Mouse (Mus musculus) hindbrain, postnatal 0 days (tissue): ENCODE results near the gene Olfr56. TPM values are rescaled to one million over a fixed set of nuclear protein-coding genes. Genes with fewer than 3 reads are reported as not detected.

Source experiments
- ATAC-seq: fragments of 200-750 bp; cut with Nextera tagmentation; 2 replicates; pipeline ENCODE4 v1.8.0; 2017; ENCODE audit warnings: mild to moderate bottlenecking, moderate TSS enrichment, moderate library complexity
- DNase-seq: peaks from one replicate; pipeline ENCODE4 v3.0.0-alpha.2; 2015; ENCODE audit warnings: low spot score
- H3K27ac ChIP-seq: fragments of 300-500 bp; sonication (generic); 2 replicates; pipeline ENCODE4 v1.5.1; 2014; ENCODE audit warnings: mild to moderate bottlenecking
- H3K27me3 ChIP-seq: fragments of 300-500 bp; sonication (generic); 2 replicates; pipeline ENCODE4 v1.6.1; 2014; ENCODE audit warnings: low read length, mixed read lengths; ENCODE audit not compliant: insufficient read depth
- H3K36me3 ChIP-seq: fragments of 300-500 bp; sonication (generic); 2 replicates; pipeline ENCODE4 v1.6.1; 2014; ENCODE audit warnings: low read length, mixed read lengths; ENCODE audit not compliant: insufficient read depth
- H3K4me1 ChIP-seq: fragments of 300-500 bp; sonication (generic); 2 replicates; pipeline ENCODE4 v1.6.1; 2014; ENCODE audit warnings: antibody characterized with exemption, low read length, mixed read lengths; ENCODE audit not compliant: insufficient read depth
- H3K4me2 ChIP-seq: fragments of 300-500 bp; sonication (generic); 2 replicates; pipeline ENCODE4 v1.6.1; 2014; ENCODE audit warnings: low read depth, mild to moderate bottlenecking, low read length, moderate library complexity, mixed read lengths
- H3K4me3 ChIP-seq: fragments of 300-500 bp; sonication (generic); 2 replicates; pipeline ENCODE4 v1.5.1; 2014; ENCODE audit warnings: low read length
- H3K9ac ChIP-seq: fragments of 300-500 bp; sonication (generic); replicated peaks from 2 replicates; pipeline ENCODE4 v1.6.1; 2014; ENCODE audit warnings: mild to moderate bottlenecking, low read length, moderate library complexity, mixed read lengths
- H3K9me3 ChIP-seq: fragments of 300-500 bp; sonication (generic); 2 replicates; pipeline ENCODE4 v1.6.1; 2016; ENCODE audit warnings: low read length, mixed read lengths
- CTCF ChIP-seq: IDR thresholded peaks from 2 replicates; pipeline ENCODE4 v1.5.1; 2016; ENCODE audit warnings: antibody characterized with exemption, control low read depth, low read depth
- WGBS: fragments of 180-500 bp; shearing (Covaris S2); extraction: QIAGEN DNeasy Blood & Tissue Kit; methylation state at CpG from one replicate; pipeline ENCODE4 v1.1.7; 2014; 5-methylcytosine and 5-hydroxymethylcytosine counted together
- polyA plus RNA-seq: library from polyadenylated mRNA; unstranded; fragments of >200 nt; fragmentation: Nextera tagmentation; extraction: Ambion mirVana; gene quantifications from 2 replicates; pipeline ENCODE4 v1.2.1, GENCODE M21; 2015
- total RNA-seq: library from RNA; depleted of rRNA; stranded (reverse); fragments of >200 nt; gene quantifications from 2 replicates; pipeline ENCODE4 v1.2.3, GENCODE M21; 2014

The Olfr56 gene
- total and polyA plus RNA-seq, 2 experiments from 2014 or later = 0.16 TPM; not detected in 1

- no peak overlapping the region for H3K4me3 ChIP-seq
- no peak for DNase-seq
- ATAC-seq = no peak
- no peaks in the 10 kb centered on the region for H3K36me3 ChIP-seq
- TF ChIP-seq CTCF = no peak
- no peaks in the 10 kb centered on the region for H3K4me1 ChIP-seq
- no peaks in the 10 kb centered on the region for H3K9me3 ChIP-seq
- H3K27ac ChIP-seq = no peak overlapping the region
- 77% methylated on average over 1 of the region's 1 CpGs for WGBS
- H3K27me3 ChIP-seq = no peaks in the 10 kb centered on the region
- H3K4me2 ChIP-seq = no peak overlapping the region
- no peak overlapping the region for H3K9ac ChIP-seq
These were observed 105.7 kb downstream of the Olfr56 start for GRCm38 (mm10) chr11:49084385-49084784.

DNA sequence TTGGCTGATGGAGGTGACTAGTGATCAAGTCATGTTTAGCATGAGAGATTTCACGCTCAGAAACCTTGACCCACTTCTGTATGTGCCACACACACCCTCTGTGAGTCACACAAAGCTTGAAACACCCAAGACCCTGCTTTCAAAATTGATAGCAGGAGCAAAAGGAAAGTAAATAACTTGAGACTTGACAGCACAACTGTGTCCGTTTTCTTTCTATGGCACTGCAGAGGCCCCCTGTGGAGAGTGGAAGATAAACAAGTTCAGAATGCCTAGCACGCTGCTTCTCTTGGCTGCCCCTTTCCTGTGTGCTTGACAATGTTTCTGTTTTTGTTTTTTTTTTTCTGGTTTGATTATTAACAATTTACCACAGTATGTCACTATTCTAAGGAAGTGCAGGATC is 106.2 kb downstream of the Olfr56 start:
- Histone ChIP-seq H3K9me3 (no peaks in the 10 kb centered on the region), H3K4me1 (no peaks in the 10 kb centered on the region), H3K4me2 (no peak overlapping the region), H3K9ac (no peak overlapping the region), H3K27ac (no peak overlapping the region), H3K36me3 (no peaks in the 10 kb centered on the region), H3K4me3 (no peak overlapping the region), H3K27me3 (no peaks in the 10 kb centered on the region)
- ATAC-seq = no peak
- DNase-seq = peak; percentile 34
- WGBS = 35% methylated on average over 3 of the region's 3 CpGs
- TF ChIP-seq CTCF = peak; percentile 23; the same call in 1 of the 2 replicates

GRCm38 (mm10) chr11:49086858-49087361 is 108.2 kb downstream of the Olfr56 start:
- no peak overlapping the region for H3K4me3 ChIP-seq
- H3K27me3 ChIP-seq = no peaks in the 10 kb centered on the region
- 85% methylated on average over 6 of the region's 6 CpGs for WGBS
- DNase-seq (no peak), ATAC-seq (no peak)
- no peak for TF ChIP-seq CTCF
- H3K4me2 ChIP-seq = no peak overlapping the region
- no peaks in the 10 kb centered on the region for H3K4me1 ChIP-seq
- H3K27ac ChIP-seq = no peak overlapping the region
- no peaks in the 10 kb centered on the region for H3K9me3 ChIP-seq
- no peak overlapping the region for H3K9ac ChIP-seq
- H3K36me3 ChIP-seq = no peaks in the 10 kb centered on the region

DNA sequence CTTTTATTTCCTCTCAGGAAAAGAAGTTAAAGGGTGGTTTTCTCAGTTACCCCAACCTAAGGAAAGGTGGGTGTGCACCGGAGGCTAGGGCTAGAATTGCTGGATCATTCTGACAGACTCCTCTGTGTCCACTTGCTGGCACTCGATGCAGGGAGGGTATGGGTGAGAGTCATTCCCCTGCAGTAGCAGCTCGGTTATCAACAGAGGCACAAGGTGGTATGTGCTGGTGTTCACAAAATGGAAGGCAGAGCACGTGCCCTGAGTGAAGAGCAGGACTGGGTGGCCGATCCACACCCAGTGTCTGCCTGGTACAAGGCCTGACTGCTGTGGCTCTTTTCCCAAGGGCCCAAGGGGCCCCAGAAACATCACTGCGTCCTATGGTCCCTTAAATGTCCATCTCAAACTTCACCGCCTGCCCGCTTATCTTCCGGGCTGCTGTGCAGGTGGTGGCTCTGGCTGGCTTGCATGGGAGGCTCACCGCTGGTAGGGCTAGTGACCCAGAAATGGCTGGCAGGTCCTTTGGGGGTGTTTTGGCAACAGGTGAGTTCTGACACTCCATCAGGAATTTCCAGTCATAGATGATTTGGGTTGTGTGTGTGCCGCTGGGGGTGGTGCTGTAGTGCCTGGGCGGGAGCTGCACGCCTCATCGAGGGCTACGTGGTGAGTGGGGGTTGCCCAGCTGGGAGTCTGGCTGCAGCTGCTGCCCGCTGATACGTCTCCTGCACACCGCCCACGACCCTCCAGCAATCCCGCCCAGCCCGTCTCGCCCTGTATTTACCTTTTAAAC is 109.3 kb downstream of the Olfr56 start:
- TF ChIP-seq CTCF = no peak
- 36% methylated on average over 22 of the region's 22 CpGs for WGBS
- no peaks in the 10 kb centered on the region for H3K36me3 ChIP-seq
- H3K4me2 ChIP-seq = 0 out of 2 replicates have a peak overlapping the region, but pooled peaks have one; percentile 30
- H3K27ac ChIP-seq = no peak overlapping the region
- no peaks in the 10 kb centered on the region for H3K27me3 ChIP-seq
- ATAC-seq (no peak), DNase-seq (no peak)
- H3K9ac ChIP-seq = no peak overlapping the region
- H3K4me3 ChIP-seq = no peak overlapping the region
- H3K4me1 ChIP-seq = no peaks in the 10 kb centered on the region
- H3K9me3 ChIP-seq = no peaks in the 10 kb centered on the region

GRCm38 (mm10) chr11:49088990-49089652 is 110.4 kb downstream of the Olfr56 start:
- no peak overlapping the region for H3K4me3 ChIP-seq
- no peak for DNase-seq
- no peaks in the 10 kb centered on the region for H3K36me3 ChIP-seq
- H3K9ac ChIP-seq = no peak overlapping the region
- no peak for TF ChIP-seq CTCF
- H3K27me3 ChIP-seq = no peaks in the 10 kb centered on the region
- H3K27ac ChIP-seq = no peak overlapping the region
- 96% methylated on average over 5 of the region's 5 CpGs for WGBS
- H3K4me2 ChIP-seq = no peak overlapping the region
- H3K4me1 ChIP-seq = no peaks in the 10 kb centered on the region
- ATAC-seq = no peak
- no peaks in the 10 kb centered on the region for H3K9me3 ChIP-seq

- WGBS = 81% methylated on average over 3 of the region's 3 CpGs
- no peak for ATAC-seq
- Histone ChIP-seq H3K27ac (no peak overlapping the region), H3K9ac (no peak overlapping the region), H3K4me3 (no peak overlapping the region), H3K4me2 (no peak overlapping the region), H3K9me3 (no peaks in the 10 kb centered on the region), H3K4me1 (no peaks in the 10 kb centered on the region), H3K27me3 (no peaks in the 10 kb centered on the region), H3K36me3 (no peaks in the 10 kb centered on the region)
- no peak for TF ChIP-seq CTCF
- DNase-seq = no peak
These were observed 111.2 kb downstream of the Olfr56 start for GRCm38 (mm10) chr11:49089735-49090507.
